Mouse (Mus musculus): Measurements from ENCODE around the gene Mapk9.

- TF ChIP-seq CTCF (IDR thresholded peaks at IDR 0.05) (no peak), EP300 (IDR thresholded peaks at IDR 0.05) (no peak)
These were observed 41.9 kb downstream of the Mapk9 start for GRCm38 (mm10) chr11:49888469-49888868.

All from lung, postnatal 0 days (tissue).